Mouse (Mus musculus): Measurements from ENCODE around the gene Prm3.
"Not testable (repeated sequence)": the region's sequence is repeated elsewhere in the genome, so short reads cannot be mapped to it uniquely, and the experiment has no call there.

The Prm3 gene

DNA sequence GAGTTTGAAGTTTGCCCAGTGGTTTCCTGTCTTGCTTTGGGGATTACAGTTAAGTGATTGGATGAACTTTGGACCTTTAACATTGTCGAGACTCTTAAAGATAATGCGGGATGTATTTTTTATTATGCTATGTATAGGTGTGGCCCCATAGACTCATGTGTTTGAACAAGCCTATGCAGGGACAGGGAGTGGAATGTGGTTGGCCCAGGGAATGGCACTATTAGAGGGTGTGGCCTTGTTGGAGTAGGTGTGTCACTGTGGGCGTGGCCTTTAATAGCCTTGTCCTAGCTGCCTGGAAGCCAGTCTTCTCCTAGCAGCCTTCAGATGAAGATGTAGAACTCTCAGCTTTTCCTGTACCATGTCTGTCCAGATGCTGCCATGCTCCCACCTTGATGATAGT lies 11.7 kb upstream of the Prm3 start:
- DNase-seq (ENCODE audit: low spot score in 2 of 2), result not testable (repeated sequence)

DNA sequence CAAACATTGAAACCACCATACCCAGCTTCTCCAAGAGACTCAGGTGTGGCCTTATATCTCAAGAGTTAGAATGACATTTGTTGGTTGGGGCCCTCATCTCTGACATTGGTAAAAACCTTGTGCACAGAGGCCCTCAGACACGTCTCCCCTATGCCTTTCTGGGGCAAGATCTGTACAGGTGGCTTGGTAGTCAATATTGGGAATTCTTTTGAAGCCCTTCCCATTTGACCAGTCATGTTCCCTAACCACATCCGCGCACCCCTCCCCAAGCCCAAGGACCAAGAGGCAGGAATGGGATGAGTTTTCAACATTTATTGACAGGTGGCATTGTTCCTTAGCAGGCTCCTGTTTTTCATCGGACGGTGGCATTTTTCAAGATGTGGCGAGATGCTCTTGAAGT lies 5.3 kb upstream of the Prm3 start, which contains the start of gene Prm2:
Gene Prm2, minus strand, starts transcription at position 101 of the 400 bp plus-strand sequence.
- DNase-seq (ENCODE audit: low spot score in 2 of 2), result no peak

DNA sequence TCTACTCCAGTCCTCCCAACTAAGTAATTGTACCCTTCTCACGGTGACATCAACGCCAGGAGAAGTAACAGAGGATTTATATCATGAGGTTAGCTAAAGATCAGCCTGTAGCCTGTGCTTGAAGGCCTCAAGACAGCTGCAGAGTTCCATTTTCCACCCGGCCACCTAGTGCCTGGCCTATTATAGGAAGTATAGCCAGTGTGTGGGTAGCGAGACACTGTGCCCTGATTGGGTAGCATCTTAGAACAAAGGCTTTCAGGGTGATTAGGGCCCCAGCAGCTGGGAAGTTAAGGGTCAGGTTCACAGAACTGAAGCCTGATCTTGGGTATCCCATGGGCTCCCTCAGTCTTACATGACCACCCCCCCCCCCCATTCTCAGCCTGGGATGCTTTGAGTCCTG lies 1.8 kb downstream of the Prm3 start:
- no peak for DNase-seq (ENCODE audit: low spot score in 2 of 2)

DNA sequence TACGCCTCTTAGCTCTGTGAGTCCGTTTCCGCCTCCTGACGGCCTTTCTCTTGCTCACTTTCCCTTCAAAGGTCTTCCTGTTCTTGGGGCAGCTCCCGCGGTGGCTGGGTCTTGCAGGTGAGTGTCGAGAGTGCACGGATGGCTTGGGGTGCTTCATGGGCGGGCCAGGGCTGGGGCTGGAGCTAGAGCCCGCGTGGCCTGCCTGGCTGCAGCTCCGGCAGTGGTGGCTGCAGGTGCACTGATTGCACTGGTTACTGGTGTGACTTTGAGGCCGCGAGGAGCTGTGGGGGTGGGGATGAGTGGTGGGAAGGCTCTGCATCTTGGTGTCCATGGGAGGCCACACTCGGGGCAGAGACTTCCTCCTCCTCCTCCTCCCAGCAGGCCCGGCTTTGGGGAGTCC lies 2.4 kb downstream of the Prm3 start, which contains the start of gene Tnp2:
Gene Tnp2, minus strand, starts transcription at position 390 of the 400 bp plus-strand sequence.
- DNase-seq (ENCODE audit: low spot score in 2 of 2), result no peak

DNA sequence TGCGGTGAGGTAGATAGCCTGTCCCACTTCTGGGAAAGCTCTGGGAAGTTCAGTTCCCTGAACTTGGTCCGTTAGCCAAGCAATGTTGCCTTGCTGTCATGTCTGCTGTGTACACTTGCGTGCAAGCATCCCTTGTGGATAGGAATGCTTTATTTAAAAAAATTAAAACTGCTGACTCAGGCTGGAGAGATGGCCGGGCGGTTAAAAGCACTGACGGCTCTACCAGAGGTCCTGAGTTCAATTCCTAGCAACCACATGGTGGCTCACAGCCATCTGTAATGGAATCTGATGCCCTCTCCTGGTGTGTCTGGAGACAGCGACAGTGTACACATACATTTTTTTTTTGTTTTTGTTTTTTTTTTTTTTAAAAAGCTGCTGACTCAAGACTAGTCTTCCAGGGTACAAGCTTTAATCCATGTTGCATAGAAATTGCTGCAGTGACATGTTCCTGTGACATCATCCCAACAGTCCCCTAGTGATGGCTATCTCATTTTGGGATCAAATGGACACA lies 3.1 kb downstream of the Prm3 start:
- no peak for DNase-seq (ENCODE audit: low spot score in 2 of 2)

DNA sequence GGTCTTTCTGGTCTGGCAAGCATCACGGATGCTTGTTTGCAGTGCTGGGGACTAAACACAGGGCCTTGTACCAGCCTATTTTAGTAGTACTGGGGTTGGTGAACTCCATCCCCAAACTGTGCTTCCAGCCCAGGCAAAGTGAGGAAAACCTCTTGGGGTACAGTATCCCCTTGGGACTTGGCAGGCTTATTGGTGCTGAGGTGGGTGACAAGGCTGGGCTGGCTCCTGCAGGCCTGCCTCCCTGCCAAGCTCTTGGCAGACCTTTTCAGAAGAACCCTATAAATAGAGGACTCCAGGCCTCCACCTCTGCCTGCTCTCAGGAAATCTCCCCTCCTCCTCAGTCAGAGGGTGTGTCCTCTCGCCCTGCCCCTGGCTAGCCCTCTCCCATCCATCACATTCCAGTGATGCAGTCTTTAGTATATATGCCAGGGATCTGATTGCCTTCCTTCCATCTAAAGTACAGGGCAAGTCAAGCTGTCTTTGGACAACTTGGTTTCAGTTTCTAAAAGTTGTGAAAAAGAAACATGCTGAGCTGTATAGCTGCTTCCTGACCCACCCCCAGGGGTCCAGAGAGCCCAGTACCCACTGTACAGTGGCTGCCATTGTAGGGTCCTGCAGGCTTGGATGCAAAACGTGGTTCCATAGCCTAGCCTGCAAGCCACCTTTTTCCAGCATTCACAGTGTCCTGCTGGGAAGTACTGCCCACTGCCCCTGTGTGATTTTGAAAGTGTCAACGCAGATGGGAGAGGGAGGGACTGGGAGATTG lies 3.7 kb downstream of the Prm3 start:
- no peak for DNase-seq (ENCODE audit: low spot score in 2 of 2)

DNA sequence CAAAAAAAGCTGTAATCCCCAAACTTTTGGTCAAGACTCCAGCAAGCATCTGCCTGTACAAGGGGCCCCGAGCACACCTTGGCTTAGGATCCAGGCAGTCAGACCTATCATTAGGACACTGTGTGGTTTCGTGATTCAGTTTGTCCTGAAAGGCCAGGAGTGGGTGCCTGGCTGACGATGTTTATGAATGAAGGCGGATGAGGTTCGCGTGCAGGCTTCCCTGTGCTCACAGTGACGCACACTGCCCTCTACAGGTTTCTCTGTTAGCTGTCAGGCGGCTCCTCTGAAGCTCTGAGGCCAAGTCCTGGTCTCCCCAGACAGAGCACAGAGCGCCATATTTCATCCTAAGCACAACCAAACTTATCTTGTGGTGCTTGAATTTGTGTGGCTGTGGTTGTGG lies 4.4 kb downstream of the Prm3 start:
- DNase-seq (ENCODE audit: low spot score in 2 of 2), result peak; percentile 81

DNA sequence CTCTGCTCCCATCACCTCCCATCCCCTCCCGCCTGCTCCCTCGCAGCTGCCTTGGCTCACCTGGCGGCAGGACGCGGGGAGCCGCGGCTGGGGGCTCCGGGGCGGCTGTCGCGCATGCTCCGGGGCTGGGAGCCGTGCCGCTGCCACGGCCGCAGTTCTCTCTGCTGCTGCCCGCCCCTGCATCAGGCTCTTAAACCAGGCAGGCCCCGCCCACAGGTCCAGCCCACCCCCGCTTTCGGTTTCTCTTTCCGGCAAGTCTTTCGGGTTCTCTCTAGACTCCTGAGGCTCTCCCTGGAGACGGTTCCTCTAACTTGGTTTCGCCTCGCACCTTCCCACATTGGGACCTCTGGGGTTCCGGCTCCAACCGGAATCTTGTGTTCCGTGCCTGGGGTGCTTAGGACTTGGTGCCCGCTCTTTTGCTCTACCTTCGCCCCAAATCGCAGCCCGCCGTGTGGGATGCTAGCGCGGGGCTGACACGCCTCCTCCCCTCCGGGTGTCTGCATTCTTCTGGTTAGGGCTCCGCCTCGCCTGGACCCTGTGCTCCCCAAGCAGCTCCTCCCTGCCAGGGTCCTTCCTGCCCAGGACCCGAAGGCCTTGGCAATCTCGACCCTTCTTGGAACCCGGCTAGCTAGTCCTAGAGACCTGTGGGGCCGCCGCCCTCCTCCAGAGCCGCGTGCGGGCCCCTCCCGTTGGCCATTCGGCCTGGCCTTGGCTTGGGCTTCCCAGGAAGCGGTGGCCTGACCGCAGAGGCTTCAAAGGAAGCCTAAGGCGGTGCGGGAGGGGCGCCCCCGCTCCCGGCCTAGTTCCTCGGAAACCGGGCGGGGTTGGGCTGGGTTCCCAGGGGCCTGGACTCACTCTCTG lies 5.1 kb downstream of the Prm3 start, which contains the start of gene Socs1:
Gene Socs1, minus strand, starts transcription at position 166 of the 861 bp plus-strand sequence.
- peak; percentile 71 to 77 for DNase-seq (ENCODE audit: low spot score in 2 of 2)

DNA sequence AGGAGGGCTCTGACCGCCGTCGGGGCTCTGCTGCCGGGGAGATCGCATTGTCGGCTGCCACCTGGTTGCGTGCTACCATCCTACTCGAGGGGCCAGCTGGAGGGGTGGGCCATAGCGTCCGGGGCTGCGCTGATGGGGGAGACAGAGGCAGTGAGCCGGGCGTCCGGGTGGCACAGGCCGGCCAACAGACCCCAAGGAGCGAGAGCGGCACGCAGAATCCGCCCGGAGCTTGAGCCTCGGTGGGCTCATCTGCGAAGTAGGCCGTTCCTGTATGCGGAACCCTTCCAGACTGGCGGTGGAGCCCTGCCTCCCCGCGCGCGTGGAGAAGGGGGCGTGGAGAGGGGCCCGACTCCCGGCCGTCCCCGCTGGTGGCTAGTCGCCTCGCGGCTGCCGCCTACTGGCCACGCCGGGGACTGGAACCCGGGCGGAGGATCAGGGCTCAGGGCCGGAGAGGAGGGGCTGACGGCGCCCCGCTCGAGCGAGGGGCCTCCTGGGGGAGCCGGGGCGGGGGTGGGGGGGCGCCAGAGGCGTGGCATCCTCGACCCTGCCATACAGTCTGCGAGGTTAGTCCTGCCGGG lies 5.8 kb downstream of the Prm3 start:
- DNase-seq (ENCODE audit: low spot score in 2 of 2), result peak; percentile 81 to 85

DNA sequence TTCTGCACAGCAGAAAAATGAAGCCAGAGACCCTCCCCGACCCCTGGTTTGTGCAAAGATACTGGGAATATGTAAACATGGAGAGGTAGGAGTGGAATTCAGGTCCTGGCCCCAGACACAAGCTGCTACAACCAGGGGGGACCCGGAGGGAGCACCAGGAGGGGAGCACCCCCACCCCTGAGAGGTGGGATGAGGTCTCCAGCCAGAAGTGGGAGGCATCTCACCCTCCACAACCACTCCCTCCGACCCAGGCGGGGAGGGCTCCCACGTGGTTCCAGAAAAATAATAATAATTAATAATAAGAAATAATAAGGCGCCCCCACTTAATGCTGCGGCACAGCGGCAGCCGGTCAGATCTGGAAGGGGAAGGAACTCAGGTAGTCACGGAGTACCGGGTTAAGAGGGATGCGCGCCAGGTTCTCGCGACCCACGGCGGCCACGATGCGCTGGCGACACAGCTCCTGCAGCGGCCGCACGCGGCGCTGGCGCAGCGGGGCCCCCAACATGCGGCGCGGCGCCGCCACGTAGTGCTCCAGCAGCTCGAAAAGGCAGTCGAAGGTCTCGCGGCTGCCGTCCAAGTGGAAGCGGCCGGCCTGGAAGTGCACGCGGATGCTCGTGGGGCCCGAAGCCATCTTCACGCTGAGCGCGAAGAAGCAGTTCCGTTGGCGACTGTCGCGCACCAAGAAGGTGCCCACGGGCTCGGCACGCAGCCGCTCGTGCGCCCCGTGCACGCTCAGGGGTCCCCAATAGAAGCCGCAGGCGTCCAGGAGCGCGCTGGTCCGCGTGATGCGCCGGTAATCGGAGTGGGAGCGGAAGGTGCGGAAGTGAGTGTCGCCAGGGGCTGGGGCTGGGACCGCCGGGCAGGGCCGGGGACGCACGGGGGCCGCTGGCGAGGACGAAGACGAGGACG lies 6.6 kb downstream of the Prm3 start:
- DNase-seq (ENCODE audit: low spot score in 2 of 2), result peak in 1 of 2 experiments; percentile 33

DNA sequence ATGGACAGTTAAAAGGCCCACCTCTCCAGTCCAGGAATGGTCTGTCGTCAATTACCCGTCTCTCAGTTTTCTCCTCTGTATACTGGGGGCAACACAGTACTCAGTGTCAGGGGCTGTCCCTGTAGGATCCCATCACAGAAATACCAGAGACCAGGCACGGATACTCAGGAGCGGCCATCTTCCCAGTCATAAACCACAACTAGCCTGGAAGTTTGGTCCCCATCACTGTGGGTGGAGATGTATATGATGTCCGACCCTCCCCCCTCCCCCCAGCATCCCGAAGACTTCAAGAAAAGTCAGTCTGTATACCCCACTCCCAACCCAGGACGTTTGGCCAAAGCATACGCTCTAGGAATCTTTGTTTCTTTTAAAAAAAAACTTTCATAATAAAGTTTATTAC lies 7.3 kb downstream of the Prm3 start:
- no peak for DNase-seq (ENCODE audit: low spot score in 2 of 2)

DNA sequence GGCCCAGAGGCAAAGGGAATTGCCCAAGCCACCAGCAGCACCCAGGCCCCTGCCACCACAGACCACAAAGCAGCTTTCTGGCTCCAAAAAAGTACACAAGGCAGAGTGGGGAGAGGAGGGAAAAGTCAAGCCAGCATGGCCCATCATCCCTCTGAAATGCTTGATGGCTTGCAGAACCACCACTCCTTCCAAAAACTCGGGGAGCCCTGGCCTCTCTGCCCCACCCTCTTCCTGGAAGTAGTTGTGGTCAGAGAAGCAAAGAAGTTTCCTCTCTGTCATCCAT lies 7.6 kb downstream of the Prm3 start:
- no peak for DNase-seq (ENCODE audit: low spot score in 2 of 2)

DNA sequence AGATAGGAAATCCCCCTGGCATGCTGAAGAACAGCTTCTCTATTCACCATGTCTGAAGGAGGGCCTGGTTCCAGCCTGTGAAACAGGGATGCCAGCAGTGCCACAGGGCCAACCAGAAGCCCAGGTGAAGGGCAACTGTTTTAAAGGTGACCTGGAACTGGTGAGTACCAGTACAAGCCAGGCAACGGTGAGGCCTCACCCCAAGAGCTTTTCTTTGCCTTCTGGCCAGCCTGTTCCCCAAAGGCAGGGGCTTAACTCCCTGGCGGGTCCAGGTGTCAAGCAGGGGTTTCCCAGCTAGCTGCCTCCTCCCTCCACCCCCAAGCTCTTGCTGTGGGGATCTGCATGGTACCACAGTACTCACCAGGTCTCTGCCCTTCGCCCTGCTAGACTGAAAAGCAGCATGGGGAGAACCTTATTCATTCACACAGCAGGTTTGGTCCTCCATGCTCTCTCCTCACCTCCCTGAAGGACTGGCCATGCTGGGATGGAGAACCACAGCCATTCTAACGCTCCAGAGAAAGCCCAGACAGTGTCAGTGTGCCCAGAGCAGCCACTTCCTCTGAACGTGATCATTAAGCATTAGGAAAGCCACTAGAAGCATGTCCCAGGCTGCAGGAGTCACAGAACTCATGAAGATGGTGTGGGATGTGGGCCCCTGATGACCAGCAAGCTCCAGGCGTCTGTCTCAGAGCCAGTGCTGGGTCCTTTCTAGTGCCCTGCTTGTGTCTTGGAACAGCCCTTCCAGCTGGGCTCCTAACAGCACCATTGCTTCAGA lies 8.2 kb downstream of the Prm3 start:
- no peak for DNase-seq (ENCODE audit: low spot score in 2 of 2)

DNA sequence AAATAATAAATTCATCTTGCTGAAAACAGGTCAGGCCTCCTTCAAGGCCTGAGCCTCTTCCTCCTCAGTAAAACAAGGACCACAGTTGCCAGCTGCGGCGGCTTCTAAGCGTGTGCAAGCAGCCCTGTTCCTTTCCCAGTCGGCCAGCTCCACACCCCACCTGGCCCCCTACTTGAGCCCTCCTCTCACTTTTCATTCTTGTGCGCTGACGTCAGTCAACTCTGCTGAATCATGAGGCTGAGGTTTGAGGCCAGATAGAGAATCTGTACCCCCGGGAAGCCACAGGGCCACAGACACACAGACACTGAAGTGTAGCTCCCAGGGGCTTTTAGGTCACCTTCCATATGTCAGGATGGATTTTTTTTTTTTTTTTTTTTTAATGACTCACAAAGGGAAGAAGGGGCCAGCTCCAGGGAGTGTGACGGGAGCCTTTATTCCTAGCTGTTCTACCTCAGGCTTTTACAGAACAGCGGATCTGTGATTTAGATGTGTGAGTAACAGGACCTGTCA lies 8.8 kb downstream of the Prm3 start:
- no peak for DNase-seq (ENCODE audit: low spot score in 2 of 2)

DNA sequence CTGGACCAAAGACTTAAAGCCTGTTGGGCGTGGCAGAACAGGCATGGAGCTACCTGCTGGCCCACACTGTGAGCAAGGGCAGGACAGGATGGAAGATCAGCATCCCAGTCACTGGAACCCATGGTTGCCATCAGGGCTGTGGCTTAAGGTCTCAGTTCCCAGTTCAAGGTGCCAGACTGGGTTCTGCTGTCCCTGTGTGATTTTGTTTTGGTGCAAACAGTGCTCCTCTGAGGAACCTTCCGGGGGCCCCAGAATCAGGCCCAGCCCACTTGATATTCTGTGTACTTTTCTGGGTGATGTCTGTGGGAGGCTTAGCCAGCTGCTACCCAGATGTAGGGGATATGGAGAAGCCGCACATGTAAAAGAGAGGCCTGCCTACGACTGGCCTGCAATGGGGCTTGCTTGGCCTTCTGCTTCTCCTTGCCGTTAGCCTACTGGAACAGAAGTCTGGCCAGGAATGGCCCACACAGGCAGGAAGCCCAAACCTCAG lies 10.0 kb downstream of the Prm3 start:
- no peak for DNase-seq (ENCODE audit: low spot score in 2 of 2)

DNA sequence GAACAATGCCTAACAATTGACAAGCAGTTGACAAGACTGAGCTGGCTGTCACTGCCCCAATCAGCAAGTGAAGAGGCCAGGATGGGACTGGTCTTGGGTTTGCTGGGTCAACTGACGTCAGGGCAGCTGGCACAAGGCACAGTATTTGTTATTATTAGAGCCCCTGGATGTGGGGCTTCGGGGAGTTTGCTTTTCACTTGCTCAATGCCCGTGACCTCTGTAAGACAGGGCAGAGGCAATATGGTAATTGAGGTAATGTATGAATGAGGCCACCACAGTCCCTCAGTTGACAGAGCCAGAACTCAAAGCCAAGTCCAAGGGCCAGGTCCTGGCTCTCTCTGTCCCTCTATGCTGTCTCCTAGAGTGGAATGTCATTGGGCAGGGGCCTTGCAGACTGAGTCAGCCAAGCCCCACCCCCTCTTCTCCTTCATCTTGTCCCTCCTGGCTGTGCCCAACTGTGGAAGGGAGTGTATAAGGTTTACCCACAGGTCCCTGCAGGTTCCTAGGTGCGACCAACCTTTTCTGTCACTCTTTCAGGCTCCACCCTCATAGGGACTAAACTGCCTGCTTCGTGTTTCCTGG lies 13.0 kb downstream of the Prm3 start:
- no peak for DNase-seq (ENCODE audit: low spot score in 2 of 2)

DNA sequence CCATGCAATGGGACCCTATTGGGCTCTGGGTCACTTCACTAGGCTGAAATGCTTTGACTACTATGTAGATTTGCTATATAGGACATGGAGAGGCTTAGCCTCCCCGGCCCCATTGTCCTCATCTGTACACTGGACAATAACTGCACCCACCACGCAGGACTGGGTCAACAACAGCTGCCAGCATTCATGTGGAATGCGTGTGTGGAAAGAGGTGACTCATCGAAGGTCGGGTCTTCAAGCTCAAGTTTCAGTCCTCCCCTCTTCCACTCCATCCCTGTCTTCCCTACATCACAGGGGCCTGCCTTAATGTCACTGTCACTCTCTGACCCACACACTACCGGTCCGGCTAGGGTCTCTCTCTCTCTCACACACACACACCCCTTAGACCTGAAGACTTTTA lies 14.4 kb downstream of the Prm3 start:
- no peak for DNase-seq (ENCODE audit: low spot score in 2 of 2)

DNA sequence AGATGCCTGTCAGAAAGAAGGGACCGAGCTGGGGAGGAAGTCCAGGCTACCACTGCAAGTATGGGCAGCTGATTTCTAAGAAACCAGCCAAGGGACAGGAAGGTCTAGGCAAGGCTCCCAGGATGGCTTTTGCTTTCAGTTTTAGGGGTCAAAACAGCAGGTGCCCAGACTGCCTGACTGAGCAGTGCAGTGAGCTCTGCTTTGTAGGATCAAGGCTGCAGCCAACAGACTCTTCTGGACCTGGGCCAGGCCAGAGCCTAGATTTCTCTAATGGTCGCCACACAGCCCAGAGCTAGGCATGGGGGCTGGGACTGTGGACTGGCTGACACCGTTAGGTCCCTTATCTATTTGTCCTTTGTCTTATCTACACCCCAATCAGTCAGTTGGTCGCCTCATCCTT lies 16.0 kb downstream of the Prm3 start:
- DNase-seq (ENCODE audit: low spot score in 2 of 2), result no peak

DNA sequence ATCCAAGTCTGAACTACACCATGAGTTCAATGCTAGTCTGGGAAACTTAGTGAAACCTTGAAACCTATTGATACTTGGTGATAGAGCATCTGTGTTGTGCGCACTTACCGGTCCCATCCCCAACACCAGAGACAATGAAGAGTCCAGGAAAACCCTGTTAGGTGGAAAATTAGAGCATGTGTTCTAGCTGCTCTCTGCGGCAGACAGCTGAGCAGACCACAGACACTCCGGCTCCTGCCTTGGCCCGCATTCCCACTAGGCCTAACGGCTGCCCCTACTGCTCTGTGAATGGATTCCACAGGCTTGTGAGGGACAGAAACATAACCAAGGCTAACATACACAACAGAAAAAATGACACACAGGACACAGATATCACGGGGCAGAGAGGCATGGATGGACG lies 17.2 kb downstream of the Prm3 start:
- no peak for DNase-seq (ENCODE audit: low spot score in 2 of 2)
